Mouse (Mus musculus) cortical plate, adult 2 months (tissue): Measurements from ENCODE around the gene Mtmr3.

Experiments
- CTCF ChIP-seq: fragments of 200-500 bp; IDR thresholded peaks from 2 replicates; pipeline ENCODE4 v1.5.1; 2011; ENCODE audit warnings: mild to moderate bottlenecking, control low read depth, low read length; ENCODE audit not compliant: insufficient read depth; ENCODE audit errors: extremely low read depth
- POLR2A ChIP-seq: fragments of 200-500 bp; IDR thresholded peaks from 2 replicates; pipeline ENCODE4 v1.6.1; 2011; ENCODE audit warnings: mild to moderate bottlenecking, low read length, control low read depth; ENCODE audit not compliant: insufficient read depth; ENCODE audit errors: extremely low read depth

DNA sequence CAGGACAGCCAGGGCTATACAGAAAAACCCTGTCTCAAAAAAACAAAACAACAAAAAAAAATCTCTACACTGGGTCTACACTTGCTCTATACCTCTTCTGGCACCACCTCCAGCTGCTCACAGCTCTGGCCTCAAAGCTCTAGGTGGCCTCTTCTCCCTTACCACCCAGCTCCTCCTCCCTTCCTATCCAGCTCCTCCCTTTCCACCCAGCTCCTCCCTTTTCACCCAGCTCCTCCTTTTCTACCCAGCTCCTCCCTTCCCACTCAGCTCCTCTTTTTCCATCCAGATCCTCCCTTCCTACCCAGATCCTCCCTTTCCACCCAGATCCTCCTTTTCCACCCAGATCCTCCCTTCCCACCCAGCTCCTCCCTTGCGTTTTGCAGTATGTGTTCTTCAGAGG, 127.2 kb downstream of the Mtmr3 start:
- TF ChIP-seq CTCF = no peak
- no peak for TF ChIP-seq POLR2A
